Mouse (Mus musculus): ENCODE data around the gene Adam33.

DNA sequence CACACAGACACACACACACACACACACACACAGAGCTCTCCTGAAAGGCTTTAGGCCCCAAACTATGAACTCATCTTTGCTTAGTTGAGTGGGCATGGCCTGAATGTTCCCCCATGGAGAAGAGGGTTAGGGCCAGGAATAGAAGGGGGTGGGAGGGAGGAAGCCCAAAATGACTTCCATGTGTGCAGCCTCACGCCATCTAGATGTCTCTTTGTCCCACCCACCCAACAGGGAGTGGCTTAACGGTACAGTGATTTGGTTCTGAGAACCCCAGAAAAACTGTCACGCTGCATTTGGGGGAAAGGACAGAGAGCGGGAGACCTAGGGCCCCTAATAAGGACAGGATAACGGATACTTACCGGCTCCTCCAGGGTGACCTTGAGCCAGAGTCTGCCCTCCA is 2.8 kb downstream of the Adam33 start:
- TF ChIP-seq CTCF (IDR thresholded peaks at IDR 0.05) (no peak), POLR2A (IDR thresholded peaks at IDR 0.05; ENCODE audit: insufficient read depth, low read depth, low read length) (no peak), EP300 (IDR thresholded peaks at IDR 0.05; ENCODE audit: insufficient read depth, low read depth, low read length) (no peak)
